ENCODE assay signal across 11 mouse cellular contexts in the genomic region with DNA sequence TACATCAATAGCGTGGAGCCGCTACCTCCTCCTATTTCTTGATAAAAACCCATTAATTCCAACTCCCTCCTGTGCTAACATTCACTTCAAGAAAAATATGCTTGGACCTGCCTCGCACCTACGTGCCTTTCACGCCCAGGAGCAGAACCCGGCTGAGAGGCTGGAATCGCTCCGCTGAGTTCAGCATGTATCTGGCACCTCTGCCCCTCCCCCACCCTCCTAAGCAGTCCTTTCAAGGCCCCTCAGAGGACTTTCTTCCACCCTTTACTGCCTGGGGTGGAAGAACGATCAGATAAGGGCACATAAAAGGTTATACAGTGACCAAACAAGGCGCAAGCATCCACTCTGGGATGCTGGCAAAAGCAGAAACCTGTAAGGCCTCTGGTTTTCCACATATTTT. TPM values are rescaled to one million over a fixed set of nuclear protein-coding genes. Genes with fewer than 3 reads are reported as not detected.
DNase-seq lines count a peak whose midpoint lies in the region; ATAC-seq and TF ChIP-seq lines count a peak whose summit lies in the region.
"Had no signal": no experiment of that assay in that cellular context is flagged by ENCODE, and none has a peak within 500 bp of the region (broad histone marks: within the 10 kb centered on the region; RNA-seq: fewer than 3 reads in every experiment).

No protein-coding gene starts in this region.

- 0 out of 2 replicates have a peak overlapping the region, but pooled peaks have one; percentile 8 for H3K4me2 ChIP-seq in heart, embryonic 15.5 days
- no peak overlapping the region for H3K4me2 ChIP-seq in intestine, postnatal 0 days (replicated peaks; ENCODE audit: low read depth)
- peak overlapping the region; percentile 19; the same call in 1 of the 2 replicates for H3K4me2 ChIP-seq in midbrain, embryonic 14.5 days (ENCODE audit: low read length)

- no peaks in the 10 kb centered on the region for H3K9me3 ChIP-seq in heart, embryonic 15.5 days (replicated peaks)
- H3K9me3 ChIP-seq in intestine, postnatal 0 days (ENCODE audit: control insufficient read depth): no peaks in the 10 kb centered on the region
- H3K9me3 ChIP-seq in midbrain, embryonic 14.5 days (ENCODE audit: control insufficient read depth, low read length): no peaks in the 10 kb centered on the region

- intact Hi-C loops in heart, postnatal 36 days (cut with DNase I): no loop called here

- H3K27me3 ChIP-seq in heart, embryonic 15.5 days: no peaks in the 10 kb centered on the region
- no peaks in the 10 kb centered on the region for H3K27me3 ChIP-seq in intestine, postnatal 0 days (replicated peaks; ENCODE audit: control insufficient read depth, insufficient read depth, low read length)
- no peaks in the 10 kb centered on the region for H3K27me3 ChIP-seq in midbrain, embryonic 14.5 days (ENCODE audit: control insufficient read depth, insufficient read depth, low read length)

- 13% methylated on average over 10 of the region's 10 CpGs for WGBS in heart, embryonic 15.5 days
- WGBS in intestine, postnatal 0 days: 7% methylated on average over 10 of the region's 10 CpGs
- WGBS in midbrain, embryonic 14.5 days: 13% methylated on average over 10 of the region's 10 CpGs

- no peak overlapping the region for H3K27ac ChIP-seq in heart, embryonic 15.5 days
- no peak overlapping the region for H3K27ac ChIP-seq in intestine, postnatal 0 days (ENCODE audit: low read depth, low read length)
- H3K27ac ChIP-seq in midbrain, embryonic 14.5 days (replicated peaks; ENCODE audit: low read depth, low read length): no peak overlapping the region

- no peak overlapping the region for H3K4me3 ChIP-seq in heart, embryonic 15.5 days
- H3K4me3 ChIP-seq in intestine, postnatal 0 days (ENCODE audit: low read depth, low read length): no peak overlapping the region
- H3K4me3 ChIP-seq in midbrain, embryonic 14.5 days (replicated peaks; ENCODE audit: low read depth, low read length): no peak overlapping the region

- no peak for ATAC-seq in heart, embryonic 15.5 days (replicated peaks; ENCODE audit: insufficient number of reproducible peaks, insufficient read depth, low FRiP score, low read depth)
- ATAC-seq in intestine, postnatal 0 days: peak; percentile 88
- no peak for ATAC-seq in midbrain, embryonic 14.5 days (ENCODE audit: low FRiP score, low TSS enrichment)
- ATAC-seq in megakaryocyte-erythroid progenitor cell, adult 5-6 weeks (replicated peaks; ENCODE audit: low FRiP score, low TSS enrichment, poor library complexity, severe bottlenecking): no peak
- ATAC-seq: CD4-positive, CD25-positive, alpha-beta regulatory T cell, adult 4 months had no signal

- DNase-seq in heart, postnatal 36 days: no peak
- DNase-seq in ZHBTc4 (ENCODE audit: low read depth, low spot score): peak; percentile 62
- peak; percentile 43 for DNase-seq in midbrain, embryonic 14.5 days
- DNase-seq in thymus, postnatal 36 days: no peak
- DNase-seq in layer of hippocampus, postnatal 14 days (ENCODE audit: low spot score in 2 of 2): no peak
- DNase-seq: adrenal gland, postnatal 10 days; cerebellum, adult 8-10 months had no signal

- peaks cover 6% of the 10 kb centered on the region; the same call in 1 of the 2 replicates for H3K4me1 ChIP-seq in heart, embryonic 15.5 days (replicated peaks)
- H3K4me1 ChIP-seq in intestine, postnatal 0 days (replicated peaks; ENCODE audit: control insufficient read depth, insufficient read depth, low read length): no peaks in the 10 kb centered on the region
- 0 out of 2 replicates have a peak, but pooled peaks cover 5% of the 10 kb centered on the region for H3K4me1 ChIP-seq in midbrain, embryonic 14.5 days (ENCODE audit: control insufficient read depth, insufficient read depth, low read length)

- H3K36me3 ChIP-seq in heart, embryonic 15.5 days: no peaks in the 10 kb centered on the region
- H3K36me3 ChIP-seq in intestine, postnatal 0 days (ENCODE audit: control insufficient read depth, insufficient read depth): no peaks in the 10 kb centered on the region
- no peaks in the 10 kb centered on the region for H3K36me3 ChIP-seq in midbrain, embryonic 14.5 days (ENCODE audit: control insufficient read depth, insufficient read depth, low read length)

- H3K9ac ChIP-seq in heart, embryonic 15.5 days: no peak overlapping the region
- H3K9ac ChIP-seq in intestine, postnatal 0 days (ENCODE audit: low read depth, low read length): no peak overlapping the region
- no peak overlapping the region for H3K9ac ChIP-seq in midbrain, embryonic 14.5 days (replicated peaks; ENCODE audit: low read length)

- no peak for TF ChIP-seq CTCF in intestine, postnatal 0 days (IDR thresholded peaks at IDR 0.05; ENCODE audit: low read depth)

RNA-seq across cellular contexts. Expression of gene Lrp2, which starts 26.4 kb away (rescaled TPM):
- 0.25 and 0.44 TPM in 2 replicates for polyA plus RNA-seq in heart, embryonic 15.5 days (2015; fragmentation: Nextera tagmentation; extraction: Ambion mirVana)
- total RNA-seq in heart, postnatal 36 days (2021): 1 to 10 TPM in 1 of 2 experiments, under 1 TPM in 1; 0.89 to 1.7 TPM
- polyA plus RNA-seq in intestine, postnatal 0 days (2015; fragmentation: Nextera tagmentation; extraction: Ambion mirVana): 1.6 TPM in 2 replicates
- polyA plus RNA-seq in midbrain, embryonic 14.5 days (2014; fragmentation: Nextera tagmentation; extraction: Ambion mirVana): 1.9 and 2.9 TPM in 2 replicates
- not detected in 2 replicates for total RNA-seq in megakaryocyte-erythroid progenitor cell, adult 5-6 weeks (2014; fragmentation: Nextera tagmentation)
- total RNA-seq in megakaryocyte-erythroid progenitor cell, adult 5-6 weeks (2017): not detected in 2 replicates
- 1 to 10 TPM in 1 of 2 experiments, under 1 TPM in 1; 0.67 to 1.2 TPM for total RNA-seq in layer of hippocampus, postnatal 14 days (2021)

RNA-seq across cellular contexts. Expression of gene Bbs5, which starts 34.7 kb away (rescaled TPM):
- 9.6 and 12.4 TPM in 2 replicates for polyA plus RNA-seq in heart, embryonic 15.5 days (2015; fragmentation: Nextera tagmentation; extraction: Ambion mirVana)
- 1 to 10 TPM; 4.7 to 5.3 TPM for total RNA-seq in heart, postnatal 36 days (2021)
- polyA plus RNA-seq in intestine, postnatal 0 days (2015; fragmentation: Nextera tagmentation; extraction: Ambion mirVana): 5.0 and 6.1 TPM in 2 replicates
- 19.7 and 21.2 TPM in 2 replicates for polyA plus RNA-seq in midbrain, embryonic 14.5 days (2014; fragmentation: Nextera tagmentation; extraction: Ambion mirVana)
- 1.4 and 4.1 TPM in 2 replicates for total RNA-seq in megakaryocyte-erythroid progenitor cell, adult 5-6 weeks (2014; fragmentation: Nextera tagmentation)
- 1.6 and 8.2 TPM in 2 replicates for total RNA-seq in megakaryocyte-erythroid progenitor cell, adult 5-6 weeks (2017)
- 10 to 100 TPM; 23.7 to 29.8 TPM for total RNA-seq in layer of hippocampus, postnatal 14 days (2021)

RNA-seq across cellular contexts. Expression of gene Klhl41, which starts 57.7 kb away (rescaled TPM):
- 15.0 and 23.9 TPM in 2 replicates for polyA plus RNA-seq in heart, embryonic 15.5 days (2015; fragmentation: Nextera tagmentation; extraction: Ambion mirVana)
- 10 to 100 TPM; 66.9 to 77.0 TPM for total RNA-seq in heart, postnatal 36 days (2021)
- polyA plus RNA-seq in intestine, postnatal 0 days (2015; fragmentation: Nextera tagmentation; extraction: Ambion mirVana): 0.07 TPM in 1 of 2 replicates, not detected in the other
- polyA plus RNA-seq in midbrain, embryonic 14.5 days (2014; fragmentation: Nextera tagmentation; extraction: Ambion mirVana): 0.11 and 0.21 TPM in 2 replicates
- total RNA-seq in megakaryocyte-erythroid progenitor cell, adult 5-6 weeks (2014; fragmentation: Nextera tagmentation): not detected in 2 replicates
- total RNA-seq in megakaryocyte-erythroid progenitor cell, adult 5-6 weeks (2017): not detected in 2 replicates
- total RNA-seq in layer of hippocampus, postnatal 14 days (2021): under 1 TPM; 0.43 to 0.78 TPM

Comparison
In these comparisons a context has a peak if more than half of its experiments do, and no peak if none do; other contexts are left out.
1. DNase-seq: peak in ZHBTc4 (single experiment) and midbrain, embryonic 14.5 days (single experiment); none in heart, postnatal 36 days (0 of 2), thymus, postnatal 36 days (0 of 2) and layer of hippocampus, postnatal 14 days (0 of 2).
2. RNA of gene Klhl41, which starts 57.7 kb away (total RNA-seq): 66.9 to 77.0 TPM in heart, postnatal 36 days; 0.43 to 0.78 TPM in layer of hippocampus, postnatal 14 days and not detected in megakaryocyte-erythroid progenitor cell, adult 5-6 weeks; every median in the first group is over 10 times any median in the second.